Mouse (Mus musculus): ENCODE measurements around the gene Fndc3b.

Fndc3b gene

GRCm38 (mm10) chr3:27592728-27593484, 118.2 kb downstream of the Fndc3b start:
- DNase-seq (ENCODE audit: low spot score in 2 of 2), result no peak

GRCm38 (mm10) chr3:27590823-27591222, 120.3 kb downstream of the Fndc3b start:
- no peak for DNase-seq (ENCODE audit: low spot score in 2 of 2)

GRCm38 (mm10) chr3:27589305-27589704, 121.8 kb downstream of the Fndc3b start:
- DNase-seq (ENCODE audit: low spot score in 2 of 2), result no peak

- DNase-seq (ENCODE audit: low spot score in 2 of 2), result no peak
Observed at GRCm38 (mm10) chr3:27588604-27589003, 122.5 kb downstream of the Fndc3b start.

GRCm38 (mm10) chr3:27584607-27585605, 126.2 kb downstream of the Fndc3b start:
- no peak for DNase-seq (ENCODE audit: low spot score in 2 of 2)

- no peak for DNase-seq (ENCODE audit: low spot score in 2 of 2)
Observed at GRCm38 (mm10) chr3:27581931-27582840, 128.9 kb downstream of the Fndc3b start.

- DNase-seq (ENCODE audit: low spot score in 2 of 2), result no peak
Observed at GRCm38 (mm10) chr3:27580956-27581355, 130.2 kb downstream of the Fndc3b start.

GRCm38 (mm10) chr3:27579894-27580613, 131.1 kb downstream of the Fndc3b start:
- DNase-seq (ENCODE audit: low spot score in 2 of 2), result no peak

- no peak for DNase-seq (ENCODE audit: low spot score in 2 of 2)
Observed at GRCm38 (mm10) chr3:27579229-27579628, 131.9 kb downstream of the Fndc3b start.

GRCm38 (mm10) chr3:27577349-27578025, 133.6 kb downstream of the Fndc3b start:
- DNase-seq (ENCODE audit: low spot score in 2 of 2), result no peak

GRCm38 (mm10) chr3:27574241-27574640, 136.9 kb downstream of the Fndc3b start:
- no peak for DNase-seq (ENCODE audit: low spot score in 2 of 2)

- DNase-seq (ENCODE audit: low spot score in 2 of 2), result no peak
Observed at GRCm38 (mm10) chr3:27573458-27573857, 137.6 kb downstream of the Fndc3b start.

GRCm38 (mm10) chr3:27572305-27572704, 138.8 kb downstream of the Fndc3b start:
- no peak for DNase-seq (ENCODE audit: low spot score in 2 of 2)

GRCm38 (mm10) chr3:27565314-27565713, 145.8 kb downstream of the Fndc3b start:
- no peak for DNase-seq (ENCODE audit: low spot score in 2 of 2)

GRCm38 (mm10) chr3:27563047-27563624, 148.0 kb downstream of the Fndc3b start:
- no peak for DNase-seq (ENCODE audit: low spot score in 2 of 2)

GRCm38 (mm10) chr3:27562476-27562875, 148.6 kb downstream of the Fndc3b start:
- DNase-seq (ENCODE audit: low spot score in 2 of 2), result no peak

- no peak for DNase-seq (ENCODE audit: low spot score in 2 of 2)
Observed at GRCm38 (mm10) chr3:27561921-27562320, 149.2 kb downstream of the Fndc3b start.

GRCm38 (mm10) chr3:27559316-27559715, 151.8 kb downstream of the Fndc3b start:
- DNase-seq (ENCODE audit: low spot score in 2 of 2), result no peak

GRCm38 (mm10) chr3:27557100-27558004, 153.8 kb downstream of the Fndc3b start:
- no peak for DNase-seq (ENCODE audit: low spot score in 2 of 2)

Data from frontal cortex, postnatal 10 days (tissue).